Mouse (Mus musculus) neural tube, embryonic 11.5 days (tissue): Measurements from ENCODE around the gene Prkcz. TPM values are rescaled to one million over a fixed set of nuclear protein-coding genes. Genes with fewer than 3 reads are reported as not detected.
A peak's percentile ranks its signal among the peaks of the same experiment; 100 is the strongest.

Experiments used
- ATAC-seq: fragments of 200-750 bp; cut with Nextera tagmentation; 2 replicates; pipeline ENCODE4 v1.8.0; 2017; ENCODE audit warnings: moderate number of reproducible peaks, mild to moderate bottlenecking, moderate TSS enrichment, moderate library complexity; ENCODE audit not compliant: insufficient read depth, low FRiP score, low TSS enrichment
- DNase-seq: peaks from one replicate; pipeline ENCODE4 v3.0.0-alpha.2; 2015; ENCODE audit warnings: low spot score
- H3K27ac ChIP-seq: fragments of 300-500 bp; sonication (generic); 2 replicates; pipeline ENCODE4 v1.5.1; 2014; ENCODE audit warnings: low read depth, mild to moderate bottlenecking, low read length
- H3K27me3 ChIP-seq: fragments of 300-500 bp; sonication (generic); 2 replicates; pipeline ENCODE4 v1.6.1; 2014; ENCODE audit warnings: mild to moderate bottlenecking, low read length, mixed read lengths; ENCODE audit not compliant: control insufficient read depth, insufficient read depth
- H3K36me3 ChIP-seq: fragments of 300-500 bp; sonication (generic); 2 replicates; pipeline ENCODE4 v1.6.1; 2014; ENCODE audit warnings: mild to moderate bottlenecking, low read length, moderate library complexity, mixed read lengths; ENCODE audit not compliant: control insufficient read depth, insufficient read depth
- H3K4me1 ChIP-seq: fragments of 300-500 bp; sonication (generic); 2 replicates; pipeline ENCODE4 v1.6.1; 2014; ENCODE audit warnings: low read length, mixed read lengths; ENCODE audit not compliant: control insufficient read depth, insufficient read depth
- H3K4me2 ChIP-seq: fragments of 300-500 bp; sonication (generic); 2 replicates; pipeline ENCODE4 v1.6.1; 2014; ENCODE audit warnings: low read depth, mild to moderate bottlenecking, moderate library complexity
- H3K4me3 ChIP-seq: fragments of 300-500 bp; sonication (generic); 2 replicates; pipeline ENCODE4 v1.5.1; 2014; ENCODE audit warnings: low read depth, low read length
- H3K9ac ChIP-seq: fragments of 300-500 bp; sonication (generic); 2 replicates; pipeline ENCODE4 v1.6.1; 2014; ENCODE audit warnings: mild to moderate bottlenecking, low read length
- H3K9me3 ChIP-seq: fragments of 300-500 bp; sonication (generic); 2 replicates; pipeline ENCODE4 v1.6.1; 2016; ENCODE audit warnings: low read length; ENCODE audit not compliant: control insufficient read depth
- WGBS: fragments of 180-500 bp; shearing (Covaris S2); extraction: QIAGEN DNeasy Blood & Tissue Kit; methylation state at CpG from one replicate; pipeline ENCODE4 v1.1.7; 2014; 5-methylcytosine and 5-hydroxymethylcytosine counted together
- polyA plus RNA-seq: library from polyadenylated mRNA; unstranded; fragments of >200 nt; fragmentation: Nextera tagmentation; extraction: Ambion mirVana; gene quantifications from 2 replicates; pipeline ENCODE4 v1.2.1, GENCODE M21; 2014

Gene Prkcz
- polyA plus RNA-seq, 1 experiment from 2014 or later: 22.7 TPM

GRCm38 (mm10) chr4:155286090-155286489 is 75.1 kb downstream of the Prkcz start:
- H3K4me2 ChIP-seq: no peak overlapping the region
- H3K9ac ChIP-seq: no peak overlapping the region
- H3K27ac ChIP-seq: no peak overlapping the region
- ATAC-seq (no peak), DNase-seq (no peak)
- H3K27me3 ChIP-seq: no peaks in the 10 kb centered on the region
- 0 out of 2 replicates have a peak, but pooled peaks cover 3% of the 10 kb centered on the region for H3K4me1 ChIP-seq
- 95% methylated on average over 4 of the region's 4 CpGs for WGBS
- H3K4me3 ChIP-seq: no peak overlapping the region
- H3K36me3 ChIP-seq: no peaks in the 10 kb centered on the region; the same call in 1 of the 2 replicates
- H3K9me3 ChIP-seq: no peaks in the 10 kb centered on the region

- no peaks in the 10 kb centered on the region for H3K27me3 ChIP-seq
- H3K4me2 ChIP-seq: no peak overlapping the region
- no peak for ATAC-seq
- H3K27ac ChIP-seq: peak overlapping the region; percentile 35; the same call in 1 of the 2 replicates
- 65% methylated on average over 15 of the region's 15 CpGs for WGBS
- no peak overlapping the region for H3K9ac ChIP-seq
- 0 out of 2 replicates have a peak, but pooled peaks cover 3% of the 10 kb centered on the region for H3K4me1 ChIP-seq
- H3K4me3 ChIP-seq: no peak overlapping the region
- no peak for DNase-seq
- H3K36me3 ChIP-seq: no peaks in the 10 kb centered on the region; the same call in 1 of the 2 replicates
- no peaks in the 10 kb centered on the region for H3K9me3 ChIP-seq
Observed at GRCm38 (mm10) chr4:155284521-155285379, 76.4 kb downstream of the Prkcz start.

GRCm38 (mm10) chr4:155283585-155283984 is 77.6 kb downstream of the Prkcz start:
- Histone ChIP-seq H3K9ac (0 out of 2 replicates have a peak overlapping the region, but pooled peaks have one; percentile 5), H3K4me1 (0 out of 2 replicates have a peak, but pooled peaks cover 3% of the 10 kb centered on the region), H3K27ac (peak overlapping the region; percentile 75), H3K27me3 (no peaks in the 10 kb centered on the region), H3K4me3 (no peak overlapping the region), H3K4me2 (peak overlapping the region; percentile 12; the same call in 1 of the 2 replicates), H3K9me3 (no peaks in the 10 kb centered on the region), H3K36me3 (no peaks in the 10 kb centered on the region; the same call in 1 of the 2 replicates)
- DNase-seq: peak; percentile 46
- ATAC-seq: no peak
- WGBS: 62% methylated on average over 9 of the region's 9 CpGs

GRCm38 (mm10) chr4:155283001-155283503 is 78.1 kb downstream of the Prkcz start:
- Histone ChIP-seq H3K9ac (0 out of 2 replicates have a peak overlapping the region, but pooled peaks have one; percentile 5), H3K4me1 (peaks cover 7% of the 10 kb centered on the region; the same call in 1 of the 2 replicates), H3K36me3 (no peaks in the 10 kb centered on the region), H3K4me2 (peak overlapping the region; percentile 12; the same call in 1 of the 2 replicates), H3K9me3 (no peaks in the 10 kb centered on the region), H3K4me3 (no peak overlapping the region), H3K27me3 (no peaks in the 10 kb centered on the region), H3K27ac (peak overlapping the region; percentile 75)
- 28% methylated on average over 11 of the region's 11 CpGs for WGBS
- DNase-seq: peak; percentile 39
- no peak for ATAC-seq

- H3K27ac ChIP-seq: no peak overlapping the region
- ATAC-seq: no peak
- 53% methylated on average over 6 of the region's 6 CpGs for WGBS
- H3K4me1 ChIP-seq: peaks cover 7% of the 10 kb centered on the region; the same call in 1 of the 2 replicates
- H3K9me3 ChIP-seq: no peaks in the 10 kb centered on the region
- no peak for DNase-seq
- no peak overlapping the region for H3K4me2 ChIP-seq
- H3K27me3 ChIP-seq: no peaks in the 10 kb centered on the region
- no peaks in the 10 kb centered on the region for H3K36me3 ChIP-seq
- H3K9ac ChIP-seq: no peak overlapping the region
- H3K4me3 ChIP-seq: no peak overlapping the region
Observed at GRCm38 (mm10) chr4:155282231-155282630, 78.9 kb downstream of the Prkcz start.

GRCm38 (mm10) chr4:155281652-155282051 is 79.5 kb downstream of the Prkcz start:
- no peaks in the 10 kb centered on the region for H3K27me3 ChIP-seq
- H3K9me3 ChIP-seq: no peaks in the 10 kb centered on the region
- WGBS: 88% methylated on average over 8 of the region's 8 CpGs
- H3K4me2 ChIP-seq: no peak overlapping the region
- ATAC-seq: no peak
- H3K4me1 ChIP-seq: peaks cover 7% of the 10 kb centered on the region; the same call in 1 of the 2 replicates
- H3K4me3 ChIP-seq: no peak overlapping the region
- no peaks in the 10 kb centered on the region for H3K36me3 ChIP-seq
- no peak overlapping the region for H3K27ac ChIP-seq
- DNase-seq: no peak
- H3K9ac ChIP-seq: no peak overlapping the region

- H3K9me3 ChIP-seq: no peaks in the 10 kb centered on the region
- WGBS: 63% methylated on average over 2 of the region's 2 CpGs
Observed at GRCm38 (mm10) chr4:155281227-155281626, 79.9 kb downstream of the Prkcz start.

GRCm38 (mm10) chr4:155280768-155281121 is 80.4 kb downstream of the Prkcz start:
- H3K4me2 ChIP-seq: no peak overlapping the region
- ATAC-seq (no peak), DNase-seq (no peak)
- no peaks in the 10 kb centered on the region for H3K9me3 ChIP-seq
- no peak overlapping the region for H3K27ac ChIP-seq
- 100% methylated on average over 1 of the region's 1 CpGs for WGBS
- no peak overlapping the region for H3K9ac ChIP-seq
- no peaks in the 10 kb centered on the region for H3K36me3 ChIP-seq
- H3K4me3 ChIP-seq: no peak overlapping the region
- H3K27me3 ChIP-seq: no peaks in the 10 kb centered on the region
- peaks cover 7% of the 10 kb centered on the region; the same call in 1 of the 2 replicates for H3K4me1 ChIP-seq

More at GRCm38 (mm10) chr4:155281227-155281626, 79.9 kb downstream of the Prkcz start:
- Histone ChIP-seq H3K9ac (no peak overlapping the region), H3K27ac (no peak overlapping the region), H3K4me3 (no peak overlapping the region), H3K4me1 (peaks cover 7% of the 10 kb centered on the region; the same call in 1 of the 2 replicates), H3K27me3 (no peaks in the 10 kb centered on the region), H3K36me3 (no peaks in the 10 kb centered on the region), H3K4me2 (no peak overlapping the region)
- ATAC-seq (no peak), DNase-seq (no peak)
